Mouse (Mus musculus): ENCODE measurements at regions not wholly inside any gene's neighbourhood (a gene's known extent, or its start where the extent isn't known, plus 50 kb on each side); places are given as distances from the start of the nearest gene placed in this dataset.

- intact Hi-C loops (cut with DNase I) = loop anchor here (10.0 kb wide), 1 partner anchor 125 kb away; no protein-coding TSS in a partner anchor
Observed at GRCm38 (mm10) chr1:73459754-73460534, 444.2 kb upstream of the Tnp1 start.

GRCm38 (mm10) chr1:73457261-73457660 is 441.6 kb upstream of the Tnp1 start:
- intact Hi-C loops (cut with DNase I) = no loop called here

- intact Hi-C loops (cut with DNase I) = no loop called here
Observed at GRCm38 (mm10) chr1:73456359-73457062, 440.8 kb upstream of the Tnp1 start.

- intact Hi-C loops (cut with DNase I) = no loop called here
Observed at GRCm38 (mm10) chr1:73444216-73444890, 428.6 kb upstream of the Tnp1 start.

GRCm38 (mm10) chr1:73438385-73438784 is 422.7 kb upstream of the Tnp1 start:
- intact Hi-C loops (cut with DNase I) = no loop called here

GRCm38 (mm10) chr1:73428101-73428500 is 412.4 kb upstream of the Tnp1 start:
- intact Hi-C loops (cut with DNase I) = no loop called here

- intact Hi-C loops (cut with DNase I) = no loop called here
Observed at GRCm38 (mm10) chr1:73425049-73425448, 409.3 kb upstream of the Tnp1 start.

- intact Hi-C loops (cut with DNase I) = no loop called here
Observed at GRCm38 (mm10) chr1:73418196-73418595, 402.5 kb upstream of the Tnp1 start.

- intact Hi-C loops (cut with DNase I) = no loop called here
Observed at GRCm38 (mm10) chr1:73411452-73411851, 395.7 kb upstream of the Tnp1 start.

GRCm38 (mm10) chr1:73399178-73399577 is 383.5 kb upstream of the Tnp1 start:
- intact Hi-C loops (cut with DNase I) = no loop called here

- intact Hi-C loops (cut with DNase I) = no loop called here
Observed at GRCm38 (mm10) chr1:73395034-73395433, 379.3 kb upstream of the Tnp1 start.

GRCm38 (mm10) chr1:73394466-73394865 is 378.8 kb upstream of the Tnp1 start:
- intact Hi-C loops (cut with DNase I) = no loop called here

GRCm38 (mm10) chr1:73392077-73392476 is 376.4 kb upstream of the Tnp1 start:
- intact Hi-C loops (cut with DNase I) = no loop called here

GRCm38 (mm10) chr1:73389976-73390375 is 374.3 kb upstream of the Tnp1 start:
- intact Hi-C loops (cut with DNase I) = no loop called here

GRCm38 (mm10) chr1:73389174-73389573 is 373.5 kb upstream of the Tnp1 start:
- intact Hi-C loops (cut with DNase I) = no loop called here

GRCm38 (mm10) chr1:73381578-73381977 is 365.9 kb upstream of the Tnp1 start:
- intact Hi-C loops (cut with DNase I) = no loop called here

- intact Hi-C loops (cut with DNase I) = no loop called here
Observed at GRCm38 (mm10) chr1:73374531-73375375, 359.0 kb upstream of the Tnp1 start.

- intact Hi-C loops (cut with DNase I) = no loop called here
Observed at GRCm38 (mm10) chr1:73368222-73368621, 352.5 kb upstream of the Tnp1 start.

GRCm38 (mm10) chr1:73365842-73366241 is 350.1 kb upstream of the Tnp1 start:
- intact Hi-C loops (cut with DNase I) = no loop called here

GRCm38 (mm10) chr1:73364300-73364683 is 348.6 kb upstream of the Tnp1 start:
- intact Hi-C loops (cut with DNase I) = no loop called here

Data from adrenal gland (tissue).